Mouse (Mus musculus) embryonic fibroblast, embryonic 13.5 days (primary cell): ENCODE results near the gene Zdhhc13. TPM values are rescaled to one million over a fixed set of nuclear protein-coding genes. Genes with fewer than 3 reads are reported as not detected.

Source experiments
- H3K27ac ChIP-seq: 2 replicates; pipeline ENCODE4 v1.5.1; 2012; ENCODE audit warnings: low read length, control low read depth, inconsistent platforms; ENCODE audit not compliant: insufficient read depth
- H3K4me1 ChIP-seq: 2 replicates; pipeline ENCODE4 v1.6.1; 2011; ENCODE audit warnings: low read length; ENCODE audit not compliant: control insufficient read depth, insufficient read depth
- H3K4me3 ChIP-seq: 2 replicates; pipeline ENCODE4 v1.5.1; 2011; ENCODE audit warnings: mild to moderate bottlenecking, control low read depth, low read length; ENCODE audit not compliant: insufficient read depth
- CTCF ChIP-seq: IDR thresholded peaks from 2 replicates; pipeline ENCODE4 v1.5.1; 2011; ENCODE audit warnings: mild to moderate bottlenecking, control low read depth, low read length, moderate library complexity, borderline replicate concordance; ENCODE audit not compliant: insufficient read depth
- POLR2A ChIP-seq: IDR thresholded peaks from 2 replicates; pipeline ENCODE4 v1.6.1; 2011; ENCODE audit warnings: low read depth, mild to moderate bottlenecking, control low read depth, low read length, moderate library complexity
- polyA plus RNA-seq: library from polyadenylated mRNA; stranded (reverse); fragments of >200 nt; gene quantifications from 2 replicates; pipeline ENCODE4 v1.2.4, GENCODE M21; 2011; ENCODE audit warnings: low read depth; ENCODE audit not compliant: missing spikeins, insufficient read length

The Zdhhc13 gene
- polyA plus RNA-seq, 1 experiment: 28.1 TPM

DNA sequence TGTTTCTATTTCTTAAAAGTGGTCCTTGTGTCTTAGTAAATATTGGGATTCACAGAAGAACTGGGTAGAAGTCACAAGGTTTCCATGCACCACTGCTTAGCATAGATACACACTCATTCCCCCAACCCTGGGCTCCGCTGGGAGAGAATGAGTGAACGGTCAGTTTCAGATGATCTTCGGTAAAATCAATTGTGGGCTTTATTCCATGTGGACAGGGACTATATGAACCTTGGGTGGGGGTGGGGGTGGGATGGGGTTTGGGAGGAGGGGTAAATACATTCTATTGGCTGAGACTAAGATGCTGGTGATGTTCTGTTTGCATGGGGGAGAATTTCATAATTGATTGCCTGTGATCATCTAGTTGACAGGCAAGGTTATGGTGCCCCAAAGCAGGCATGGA is 66.7 kb downstream of the Zdhhc13 start:
- no peak overlapping the region for H3K27ac ChIP-seq
- no peaks in the 10 kb centered on the region for H3K4me1 ChIP-seq
- TF ChIP-seq POLR2A (no peak), CTCF (no peak)
- H3K4me3 ChIP-seq: no peak overlapping the region

DNA sequence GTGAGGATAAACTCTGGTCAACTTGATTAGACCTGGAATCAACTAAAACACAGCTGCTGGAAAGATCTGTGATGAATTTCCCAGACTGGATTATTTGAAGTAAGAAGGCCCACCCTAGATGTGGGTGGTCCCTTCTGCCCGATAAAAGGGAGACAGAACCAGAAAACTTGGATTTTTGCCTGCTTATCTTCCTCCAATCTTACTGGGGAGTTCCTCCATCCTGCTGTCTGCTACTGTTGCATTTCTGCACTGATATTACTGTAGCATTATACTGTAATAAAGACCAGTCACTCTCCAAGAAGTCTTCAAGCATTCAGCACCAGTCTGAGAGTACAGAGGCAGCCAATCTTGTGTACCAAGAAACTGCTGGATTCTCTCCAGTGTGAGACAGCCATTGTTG is 69.5 kb downstream of the Zdhhc13 start:
- H3K27ac ChIP-seq: no peak overlapping the region
- no peaks in the 10 kb centered on the region for H3K4me1 ChIP-seq
- TF ChIP-seq POLR2A (no peak), CTCF (no peak)
- H3K4me3 ChIP-seq: no peak overlapping the region

DNA sequence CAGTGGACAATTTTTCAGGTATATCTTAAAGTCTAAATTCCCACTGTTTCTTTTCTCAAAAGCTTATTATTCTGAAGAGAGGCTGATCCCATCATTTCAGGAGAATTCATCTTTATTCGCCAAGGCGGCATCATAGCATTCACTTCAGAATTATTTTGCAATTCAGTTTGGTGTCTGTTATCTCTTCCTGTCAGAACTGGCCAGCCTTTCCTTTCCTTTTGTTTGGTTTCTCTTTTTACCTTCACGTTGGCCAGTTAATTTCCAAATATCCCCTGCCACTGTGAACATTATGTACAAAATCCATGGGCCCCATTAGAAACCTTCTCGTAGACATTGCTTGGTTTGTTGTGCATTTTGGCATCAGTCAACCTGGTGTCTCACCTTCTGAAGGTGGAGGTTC is 70.6 kb downstream of the Zdhhc13 start:
- Histone ChIP-seq H3K4me3 (no peak overlapping the region), H3K4me1 (no peaks in the 10 kb centered on the region), H3K27ac (no peak overlapping the region)
- no peak for TF ChIP-seq CTCF
- no peak for TF ChIP-seq POLR2A

- Histone ChIP-seq H3K4me1 (no peaks in the 10 kb centered on the region), H3K27ac (no peak overlapping the region), H3K4me3 (no peak overlapping the region)
- TF ChIP-seq CTCF: no peak
- TF ChIP-seq POLR2A: no peak
Measured at GRCm38 (mm10) chr7:48860948-48861347, 72.1 kb downstream of the Zdhhc13 start.

DNA sequence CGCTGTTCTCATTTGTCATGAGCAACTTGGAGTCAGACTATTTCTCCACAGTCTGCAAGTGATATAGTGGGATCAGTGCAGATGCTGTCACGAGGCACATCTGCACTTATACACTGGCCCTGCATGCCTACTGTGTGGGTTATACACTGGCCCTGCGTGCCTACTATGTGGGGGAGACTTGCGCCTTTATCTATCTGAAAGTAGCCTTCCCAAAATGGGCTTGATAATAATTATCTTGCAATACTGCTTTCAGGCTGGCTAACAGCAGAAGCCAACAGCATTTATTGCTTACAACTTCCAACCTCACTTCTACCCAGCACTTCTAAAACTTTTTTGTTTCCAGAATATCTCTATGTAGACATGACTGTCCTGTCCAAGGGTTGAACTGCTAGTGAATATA is 73.0 kb downstream of the Zdhhc13 start:
- Histone ChIP-seq H3K4me1 (no peaks in the 10 kb centered on the region), H3K27ac (no peak overlapping the region), H3K4me3 (no peak overlapping the region)
- TF ChIP-seq CTCF: no peak
- no peak for TF ChIP-seq POLR2A

DNA sequence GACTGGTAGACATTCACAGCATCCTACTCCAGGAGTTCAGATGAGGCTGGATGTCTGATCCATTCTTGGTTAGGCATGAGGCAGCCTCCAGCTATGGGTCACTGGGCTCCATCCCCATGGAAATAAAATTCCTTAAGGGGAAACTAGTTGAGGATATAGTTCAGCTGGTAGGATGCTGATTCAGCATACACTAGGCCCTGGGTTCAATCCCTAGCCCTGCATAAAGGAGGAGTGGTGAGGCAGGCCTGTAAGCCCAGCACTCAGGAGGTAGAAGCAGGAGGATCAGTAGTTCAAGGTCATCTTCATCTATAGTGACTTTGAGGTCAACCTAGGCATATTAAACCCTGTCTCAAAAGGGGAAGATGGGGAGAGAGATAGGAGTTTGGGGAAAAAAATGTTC is 75.4 kb downstream of the Zdhhc13 start:
- Histone ChIP-seq H3K27ac (no peak overlapping the region), H3K4me3 (no peak overlapping the region), H3K4me1 (no peaks in the 10 kb centered on the region)
- no peak for TF ChIP-seq POLR2A

DNA sequence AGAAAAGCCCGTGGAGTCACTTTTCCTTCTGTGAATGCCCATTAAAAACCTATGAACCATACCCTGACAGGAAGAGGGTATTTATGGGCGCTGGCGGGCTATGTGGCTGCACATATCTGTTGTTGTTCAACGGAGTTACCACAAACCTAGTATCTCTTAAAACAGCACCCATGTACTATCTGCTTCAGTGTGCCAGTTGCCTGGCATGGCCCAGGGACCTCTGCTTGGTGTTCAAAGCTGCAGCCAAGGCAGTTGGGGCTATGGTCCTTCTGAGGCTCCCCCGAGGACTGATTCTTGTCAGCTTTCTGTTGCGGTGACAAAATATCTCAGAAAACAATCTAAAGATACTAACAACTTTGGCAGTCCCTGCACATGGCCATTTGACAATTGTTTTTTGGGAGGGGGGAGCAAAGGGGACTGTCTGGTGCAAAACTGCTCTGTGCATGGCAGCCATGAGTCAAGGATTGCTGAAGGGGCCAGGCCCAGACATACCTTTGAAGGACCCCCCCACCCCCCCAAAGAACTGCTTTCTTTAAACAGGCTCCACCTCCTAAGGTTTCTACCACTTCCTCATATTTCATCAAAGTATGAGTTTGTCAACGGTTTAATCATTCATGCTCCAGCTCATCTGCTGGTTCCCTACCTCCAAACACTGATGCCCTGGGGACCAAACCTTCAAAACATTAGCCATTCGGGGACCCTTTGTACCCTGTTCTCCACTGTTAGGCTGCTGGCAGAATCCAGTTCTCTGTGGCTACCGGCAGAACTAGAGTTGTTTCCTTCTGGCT is 76.1 kb downstream of the Zdhhc13 start:
- Histone ChIP-seq H3K4me3 (no peak overlapping the region), H3K27ac (no peak overlapping the region), H3K4me1 (no peaks in the 10 kb centered on the region)
- TF ChIP-seq POLR2A (no peak), CTCF (no peak)

- H3K4me1 ChIP-seq: no peaks in the 10 kb centered on the region
- no peak overlapping the region for H3K27ac ChIP-seq
- TF ChIP-seq POLR2A (no peak), CTCF (no peak)
- H3K4me3 ChIP-seq: no peak overlapping the region
Measured at GRCm38 (mm10) chr7:48867576-48867975, 78.8 kb downstream of the Zdhhc13 start.

DNA sequence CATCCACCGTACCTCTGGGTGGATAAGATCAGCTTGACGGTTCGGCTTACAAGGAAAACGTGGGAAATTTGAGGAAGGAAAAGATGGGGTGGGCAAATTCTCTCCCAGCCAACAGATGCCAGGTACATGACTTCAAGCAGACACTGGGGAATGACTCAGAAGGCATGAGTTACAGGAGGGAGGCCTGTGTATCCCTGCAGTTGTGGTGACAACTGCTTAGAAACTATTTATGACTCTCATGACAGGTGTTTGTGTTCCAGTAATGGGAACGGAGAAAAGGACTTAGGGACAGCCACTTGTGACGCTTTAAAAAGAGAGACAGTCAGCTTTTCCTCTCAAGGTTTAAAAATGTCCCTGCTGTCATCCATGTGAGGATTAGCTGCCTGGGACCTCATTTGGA is 81.3 kb downstream of the Zdhhc13 start:
- no peak for TF ChIP-seq CTCF
- no peak for TF ChIP-seq POLR2A
- Histone ChIP-seq H3K4me1 (no peaks in the 10 kb centered on the region), H3K4me3 (no peak overlapping the region), H3K27ac (no peak overlapping the region)

- no peak overlapping the region for H3K4me3 ChIP-seq
- TF ChIP-seq POLR2A (no peak), CTCF (no peak)
- H3K4me1 ChIP-seq: no peaks in the 10 kb centered on the region
- H3K27ac ChIP-seq: no peak overlapping the region
Measured at GRCm38 (mm10) chr7:48870579-48871180, 81.9 kb downstream of the Zdhhc13 start.

DNA sequence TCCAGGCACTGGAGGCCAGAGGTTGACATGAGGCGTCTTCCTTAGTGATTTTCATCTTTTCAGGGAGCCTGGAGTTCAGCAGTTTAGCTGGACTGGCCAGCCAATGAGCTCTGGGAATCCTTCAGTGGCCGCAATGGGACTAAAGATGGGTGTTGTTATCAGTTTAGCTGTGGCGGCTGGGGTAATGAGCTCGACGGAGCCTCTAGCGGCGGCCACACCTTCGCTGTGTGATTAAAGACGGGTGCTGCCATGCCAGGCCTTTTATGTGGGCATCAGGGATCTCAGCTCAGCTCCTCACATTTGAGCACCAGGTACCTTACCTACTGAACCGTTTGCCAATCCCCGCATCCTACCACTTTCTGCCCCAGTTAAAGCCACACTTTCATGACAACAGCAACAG is 82.5 kb downstream of the Zdhhc13 start:
- no peak for TF ChIP-seq POLR2A
- no peak for TF ChIP-seq CTCF
- Histone ChIP-seq H3K4me3 (no peak overlapping the region), H3K4me1 (no peaks in the 10 kb centered on the region), H3K27ac (no peak overlapping the region)
